Mouse (Mus musculus) heart, embryonic 10.5 days (tissue): ENCODE data around the gene 1700109H08Rik. TPM values are rescaled to one million over a fixed set of nuclear protein-coding genes. Genes with fewer than 3 reads are reported as not detected.

Experiments
- DNase-seq: peaks from one replicate; pipeline ENCODE4 v3.0.0-alpha.2; 2017; ENCODE audit warnings: low spot score
- H3K27ac ChIP-seq: fragments of 300-500 bp; sonication (generic); 2 replicates; pipeline ENCODE4 v1.5.1; 2016; ENCODE audit warnings: mild to moderate bottlenecking
- H3K27me3 ChIP-seq: fragments of 300-500 bp; sonication (generic); 2 replicates; pipeline ENCODE4 v1.6.1; 2016; ENCODE audit warnings: mild to moderate bottlenecking; ENCODE audit not compliant: poor library complexity, insufficient read depth, severe bottlenecking
- H3K36me3 ChIP-seq: fragments of 300-500 bp; sonication (generic); 2 replicates; pipeline ENCODE4 v1.6.1; 2016; ENCODE audit warnings: mild to moderate bottlenecking, moderate library complexity
- H3K4me1 ChIP-seq: fragments of 300-500 bp; sonication (generic); 2 replicates; pipeline ENCODE4 v1.6.1; 2016; ENCODE audit warnings: mild to moderate bottlenecking
- H3K4me3 ChIP-seq: fragments of 300-500 bp; sonication (generic); 2 replicates; pipeline ENCODE4 v1.5.1; 2016; ENCODE audit warnings: mild to moderate bottlenecking, moderate library complexity
- H3K9me3 ChIP-seq: fragments of 300-500 bp; sonication (generic); 2 replicates; pipeline ENCODE4 v1.6.1; 2016; ENCODE audit warnings: mild to moderate bottlenecking, moderate library complexity
- WGBS: fragments of 180-500 bp; shearing (Covaris S2); methylation state at CpG from one replicate; pipeline ENCODE4 v1.1.7; 2016; 5-methylcytosine and 5-hydroxymethylcytosine counted together
- polyA plus RNA-seq: library from polyadenylated mRNA; unstranded; fragments of >200 nt; fragmentation: Nextera tagmentation; extraction: Ambion mirVana; gene quantifications from 2 replicates; pipeline ENCODE4 v1.2.1, GENCODE M21; 2016

1700109H08Rik gene
- polyA plus RNA-seq, 1 experiment from 2014 or later = 3.8 TPM

DNA sequence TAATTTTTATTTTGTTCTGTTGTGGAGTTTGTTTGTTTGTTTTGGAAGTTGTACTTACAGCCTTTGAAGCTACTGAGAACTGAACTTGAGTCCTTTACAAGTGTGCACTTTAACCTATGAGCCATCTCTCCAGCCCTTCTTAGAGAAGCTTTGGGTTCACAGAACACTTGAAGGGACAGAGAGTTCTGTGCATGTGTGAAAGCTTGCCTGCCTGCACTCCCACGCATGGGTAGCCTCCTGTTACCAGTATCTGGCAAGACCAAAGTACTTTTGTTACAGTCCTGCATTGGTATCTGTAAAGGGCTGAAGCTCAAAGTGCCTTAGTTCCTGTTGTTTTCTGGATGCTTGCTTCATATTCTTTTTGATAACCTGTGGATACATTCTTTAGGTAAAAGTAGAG is 25.1 kb upstream of the 1700109H08Rik start:
- H3K9me3 ChIP-seq = no peaks in the 10 kb centered on the region; the same call in 1 of the 2 replicates
- 77% methylated on average over 1 of the region's 1 CpGs for WGBS
- H3K4me3 ChIP-seq = no peak overlapping the region
- DNase-seq = no peak
- H3K27ac ChIP-seq = no peak overlapping the region
- peaks cover 10% of the 10 kb centered on the region for H3K36me3 ChIP-seq
- H3K27me3 ChIP-seq = no peaks in the 10 kb centered on the region
- peaks cover 11% of the 10 kb centered on the region for H3K4me1 ChIP-seq

GRCm38 (mm10) chr5:3551481-3551880 is 19.9 kb upstream of the 1700109H08Rik start:
- H3K36me3 ChIP-seq = peaks cover 22% of the 10 kb centered on the region
- no peak overlapping the region for H3K4me3 ChIP-seq
- WGBS = 100% methylated on average over 1 of the region's 1 CpGs

GRCm38 (mm10) chr5:3554198-3554597 is 17.2 kb upstream of the 1700109H08Rik start:
- Histone ChIP-seq H3K4me1 (no peaks in the 10 kb centered on the region), H3K27ac (no peak overlapping the region), H3K9me3 (no peaks in the 10 kb centered on the region), H3K27me3 (no peaks in the 10 kb centered on the region), H3K4me3 (no peak overlapping the region), H3K36me3 (peaks cover 39% of the 10 kb centered on the region)
- no peak for DNase-seq
- WGBS = 87% methylated on average over 2 of the region's 2 CpGs

More at GRCm38 (mm10) chr5:3551481-3551880, 19.9 kb upstream of the 1700109H08Rik start:
- Histone ChIP-seq H3K27ac (no peak overlapping the region), H3K4me1 (no peaks in the 10 kb centered on the region), H3K9me3 (no peaks in the 10 kb centered on the region), H3K27me3 (no peaks in the 10 kb centered on the region)
- no peak for DNase-seq

- H3K4me1 ChIP-seq = no peaks in the 10 kb centered on the region
- no peak overlapping the region for H3K27ac ChIP-seq
- H3K9me3 ChIP-seq = peaks cover 7% of the 10 kb centered on the region; the same call in 1 of the 2 replicates
- H3K4me3 ChIP-seq = no peak overlapping the region
- H3K27me3 ChIP-seq = no peaks in the 10 kb centered on the region
- 91% methylated on average over 2 of the region's 2 CpGs for WGBS
- H3K36me3 ChIP-seq = peaks cover 99% of the 10 kb centered on the region
- no peak for DNase-seq
Measured at GRCm38 (mm10) chr5:3574825-3575224, 3.5 kb downstream of the 1700109H08Rik start.

DNA sequence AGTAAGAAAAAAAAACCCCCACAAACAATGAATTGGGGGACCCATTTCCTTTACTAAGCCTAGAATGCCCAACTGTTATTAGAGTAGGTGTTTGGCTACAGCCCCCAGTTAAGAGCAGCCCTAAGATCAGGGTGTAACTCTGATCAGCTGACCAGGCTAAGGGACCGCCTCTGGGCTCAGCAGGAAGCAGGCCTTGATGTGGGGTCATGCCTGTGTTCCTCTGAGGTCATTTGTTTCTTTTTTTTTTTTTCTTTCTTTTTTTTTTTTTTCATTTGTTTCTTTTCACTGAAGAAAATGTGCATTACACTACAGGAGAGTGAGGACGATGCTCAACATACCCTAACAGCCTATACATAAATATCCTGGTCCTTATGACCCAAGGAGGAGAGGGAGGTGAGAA is 6.6 kb downstream of the 1700109H08Rik start:
- Histone ChIP-seq H3K9me3 (peaks cover 7% of the 10 kb centered on the region; the same call in 1 of the 2 replicates), H3K27me3 (no peaks in the 10 kb centered on the region), H3K36me3 (peaks cover 95% of the 10 kb centered on the region), H3K4me3 (no peak overlapping the region), H3K27ac (no peak overlapping the region), H3K4me1 (no peaks in the 10 kb centered on the region)
- WGBS = 98% methylated on average over 2 of the region's 2 CpGs
- no peak for DNase-seq

- no peaks in the 10 kb centered on the region for H3K4me1 ChIP-seq
- H3K4me3 ChIP-seq = no peak overlapping the region
- H3K9me3 ChIP-seq = peaks cover 7% of the 10 kb centered on the region; the same call in 1 of the 2 replicates
- H3K36me3 ChIP-seq = peaks cover 94% of the 10 kb centered on the region
- no peaks in the 10 kb centered on the region for H3K27me3 ChIP-seq
- 91% methylated on average over 7 of the region's 7 CpGs for WGBS
- no peak for DNase-seq
- H3K27ac ChIP-seq = no peak overlapping the region
Measured at GRCm38 (mm10) chr5:3579066-3579465, 7.7 kb downstream of the 1700109H08Rik start.

GRCm38 (mm10) chr5:3595693-3596398 is 24.5 kb downstream of the 1700109H08Rik start, which contains the start of gene Pex1:
Gene Pex1 (plus strand): TSS chr5:3596066.
- peak; percentile 99 for DNase-seq

DNA sequence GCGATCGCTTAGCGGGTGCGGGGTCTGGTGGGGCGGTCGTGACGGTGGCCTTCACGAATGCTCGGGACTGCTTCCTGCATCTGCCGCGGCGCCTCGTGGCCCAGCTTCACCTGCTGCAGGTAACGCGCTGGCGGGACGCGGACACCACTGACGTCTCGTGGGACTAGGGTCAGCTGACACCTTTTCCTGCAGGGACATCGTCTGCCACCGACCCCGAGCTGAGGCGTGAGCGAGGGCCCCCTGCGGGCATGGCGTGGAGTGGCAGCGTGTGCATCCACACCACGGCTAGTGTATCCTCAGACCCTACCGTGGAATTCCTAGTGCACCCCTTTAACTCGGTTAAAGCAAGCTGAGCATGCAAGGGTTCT is 25.0 kb downstream of the 1700109H08Rik start, which contains the start of gene Rbm48:
Gene Rbm48, minus strand, starts transcription at position 187 of the 368 bp plus-strand sequence.
- Histone ChIP-seq H3K36me3 (peaks cover 6% of the 10 kb centered on the region), H3K4me3 (peak within 1 kb of the TSS; percentile 87), H3K4me1 (peaks cover 13% of the 10 kb centered on the region), H3K9me3 (no peaks in the 10 kb centered on the region), H3K27me3 (no peaks in the 10 kb centered on the region), H3K27ac (peak within 1 kb of the TSS; percentile 90)
- DNase-seq = peak; percentile 89
- WGBS = under 1% methylated on average over 31 of the region's 31 CpGs

More at GRCm38 (mm10) chr5:3595693-3596398, 24.5 kb downstream of the 1700109H08Rik start, which contains the start of gene Pex1:
- H3K36me3 ChIP-seq = peaks cover 12% of the 10 kb centered on the region
- WGBS = under 1% methylated on average over 50 of the region's 50 CpGs
- H3K4me1 ChIP-seq = peaks cover 13% of the 10 kb centered on the region
- no peaks in the 10 kb centered on the region for H3K9me3 ChIP-seq
- H3K27me3 ChIP-seq = no peaks in the 10 kb centered on the region
- H3K27ac ChIP-seq = peak within 1 kb of the TSS; percentile 90
- H3K4me3 ChIP-seq = peak within 1 kb of the TSS; percentile 87

DNA sequence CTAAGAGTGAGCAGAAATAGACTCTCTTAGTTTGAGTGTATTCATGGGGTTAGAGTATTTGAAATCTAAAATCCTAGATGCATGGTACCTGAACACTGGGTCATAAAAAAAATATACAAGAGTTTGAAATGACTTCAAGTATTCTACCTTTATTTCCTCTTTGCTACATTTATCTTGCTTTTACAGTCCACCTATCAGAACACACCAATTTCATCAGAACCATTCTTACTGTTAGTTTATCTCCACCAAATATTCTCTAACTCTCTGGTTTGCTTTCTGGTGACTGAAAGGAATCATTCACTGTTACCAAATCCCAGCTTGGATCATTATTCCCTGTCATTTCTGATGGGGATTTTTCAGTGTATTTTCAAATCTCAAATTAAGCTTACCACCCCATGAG is 25.8 kb downstream of the 1700109H08Rik start:
- Histone ChIP-seq H3K9me3 (no peaks in the 10 kb centered on the region), H3K36me3 (no peaks in the 10 kb centered on the region), H3K27me3 (no peaks in the 10 kb centered on the region), H3K27ac (no peak overlapping the region), H3K4me1 (peaks cover 13% of the 10 kb centered on the region), H3K4me3 (peak overlapping the region; percentile 87)
- DNase-seq = no peak

DNA sequence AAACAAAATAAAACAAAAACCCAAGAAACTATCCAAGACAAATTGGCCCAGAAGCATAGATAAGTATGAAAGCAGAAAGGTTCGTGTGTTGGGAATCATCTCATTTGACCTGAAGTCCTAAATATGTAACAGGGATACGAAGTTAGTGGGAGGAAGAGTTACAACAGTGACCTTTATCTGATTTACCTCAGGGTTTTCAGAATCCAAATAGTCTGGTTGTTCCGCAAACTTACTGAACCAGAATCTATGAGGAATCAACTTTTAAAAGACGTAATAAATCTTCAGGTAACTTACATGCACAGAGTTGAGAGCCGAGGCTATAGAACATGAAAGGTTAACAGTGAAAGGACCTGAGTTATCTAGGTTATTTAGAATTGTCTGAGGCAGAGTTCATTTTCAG is 27.4 kb downstream of the 1700109H08Rik start:
- no peaks in the 10 kb centered on the region for H3K9me3 ChIP-seq
- H3K4me1 ChIP-seq = peaks cover 13% of the 10 kb centered on the region
- no peak overlapping the region for H3K4me3 ChIP-seq
- 84% methylated on average over 5 of the region's 5 CpGs for WGBS
- no peak for DNase-seq
- H3K36me3 ChIP-seq = peaks cover 3% of the 10 kb centered on the region; the same call in 1 of the 2 replicates
- no peak overlapping the region for H3K27ac ChIP-seq
- no peaks in the 10 kb centered on the region for H3K27me3 ChIP-seq

GRCm38 (mm10) chr5:3600298-3600697 is 28.9 kb downstream of the 1700109H08Rik start:
- H3K4me3 ChIP-seq = no peak overlapping the region
- peaks cover 7% of the 10 kb centered on the region for H3K4me1 ChIP-seq
- H3K9me3 ChIP-seq = no peaks in the 10 kb centered on the region
- peaks cover 14% of the 10 kb centered on the region; the same call in 1 of the 2 replicates for H3K36me3 ChIP-seq
- no peaks in the 10 kb centered on the region for H3K27me3 ChIP-seq
- no peak for DNase-seq
- no peak overlapping the region for H3K27ac ChIP-seq
- WGBS = 76% methylated on average over 1 of the region's 1 CpGs

GRCm38 (mm10) chr5:3600790-3601189 is 29.4 kb downstream of the 1700109H08Rik start:
- no peaks in the 10 kb centered on the region for H3K9me3 ChIP-seq
- WGBS = 85% methylated on average over 3 of the region's 3 CpGs
- peaks cover 19% of the 10 kb centered on the region for H3K36me3 ChIP-seq
- DNase-seq = no peak
- H3K4me1 ChIP-seq = peaks cover 5% of the 10 kb centered on the region
- no peak overlapping the region for H3K27ac ChIP-seq
- H3K4me3 ChIP-seq = no peak overlapping the region
- no peaks in the 10 kb centered on the region for H3K27me3 ChIP-seq

GRCm38 (mm10) chr5:3607114-3607513 is 35.7 kb downstream of the 1700109H08Rik start:
- 92% methylated on average over 9 of the region's 9 CpGs for WGBS
- H3K4me3 ChIP-seq = no peak overlapping the region
- H3K4me1 ChIP-seq = no peaks in the 10 kb centered on the region
- DNase-seq = no peak
- H3K27me3 ChIP-seq = no peaks in the 10 kb centered on the region
- no peaks in the 10 kb centered on the region for H3K9me3 ChIP-seq
- H3K27ac ChIP-seq = no peak overlapping the region
- peaks cover 54% of the 10 kb centered on the region for H3K36me3 ChIP-seq
